Mouse (Mus musculus) G1E-ER4 (cell line): Measurements from ENCODE around the gene Ccna2. TPM values are rescaled to one million over a fixed set of nuclear protein-coding genes. Genes with fewer than 3 reads are reported as not detected.

Experiments used
- GATA1 ChIP-seq: IDR thresholded peaks from one replicate; pipeline ENCODE4 v1.8.0; 2012; ENCODE audit warnings: low read length, inconsistent platforms
- polyA plus RNA-seq: library from polyadenylated mRNA; stranded (reverse); fragments of >175 nt; gene quantifications from 2 replicates; pipeline ENCODE4 v1.2.3, GENCODE M21; 2012

Ccna2 gene
- polyA plus RNA-seq, 1 experiment = 337 TPM

- no peak for TF ChIP-seq GATA1
Observed at GRCm38 (mm10) chr3:36544961-36545360, 27.0 kb downstream of the Ccna2 start.

GRCm38 (mm10) chr3:36541399-36541798 lies 30.6 kb downstream of the Ccna2 start:
- TF ChIP-seq GATA1 = no peak

- no peak for TF ChIP-seq GATA1
Observed at GRCm38 (mm10) chr3:36540756-36541155, 31.2 kb downstream of the Ccna2 start.

- TF ChIP-seq GATA1 = no peak
Observed at GRCm38 (mm10) chr3:36537701-36538470, 34.1 kb downstream of the Ccna2 start.

GRCm38 (mm10) chr3:36536041-36536440 lies 35.9 kb downstream of the Ccna2 start:
- TF ChIP-seq GATA1 = no peak

- no peak for TF ChIP-seq GATA1
Observed at GRCm38 (mm10) chr3:36533201-36533672, 38.7 kb downstream of the Ccna2 start.

- no peak for TF ChIP-seq GATA1
Observed at GRCm38 (mm10) chr3:36532738-36533137, 39.2 kb downstream of the Ccna2 start.

GRCm38 (mm10) chr3:36531979-36532542 lies 39.9 kb downstream of the Ccna2 start:
- TF ChIP-seq GATA1 = no peak

GRCm38 (mm10) chr3:36531242-36531641 lies 40.7 kb downstream of the Ccna2 start:
- no peak for TF ChIP-seq GATA1

GRCm38 (mm10) chr3:36530781-36531180 lies 41.2 kb downstream of the Ccna2 start:
- no peak for TF ChIP-seq GATA1

- no peak for TF ChIP-seq GATA1
Observed at GRCm38 (mm10) chr3:36530345-36530744, 41.6 kb downstream of the Ccna2 start.

GRCm38 (mm10) chr3:36524466-36524865 lies 47.5 kb downstream of the Ccna2 start:
- no peak for TF ChIP-seq GATA1

- no peak for TF ChIP-seq GATA1
Observed at GRCm38 (mm10) chr3:36522137-36522536, 49.8 kb downstream of the Ccna2 start.

GRCm38 (mm10) chr3:36521073-36522060 lies 50.6 kb downstream of the Ccna2 start, which contains the start of gene Gm11549:
Gene Gm11549, minus strand, starts transcription at chr3:36521813.
- no peak for TF ChIP-seq GATA1

GRCm38 (mm10) chr3:36516196-36516595 lies 55.8 kb downstream of the Ccna2 start:
- TF ChIP-seq GATA1 = no peak

Other genes with a start within 250 kb of the Ccna2 start
- 74.5 and 104 TPM in 2 replicates for gene Anxa5, start 96.3 kb downstream of the Ccna2 start, polyA plus RNA-seq
- not detected in 2 replicates for gene 1810062G17Rik, start 96.2 kb downstream of the Ccna2 start, polyA plus RNA-seq
- not detected in 2 replicates for gene Gm11549, start 50.3 kb downstream of the Ccna2 start, polyA plus RNA-seq
- gene Exosc9, start 19.5 kb downstream of the Ccna2 start, polyA plus RNA-seq = 1.5 and 2.4 TPM in 2 replicates
- gene Bbs7, start 41.3 kb upstream of the Ccna2 start, polyA plus RNA-seq = 0.58 and 0.77 TPM in 2 replicates
- gene Trpc3, start 118.0 kb upstream of the Ccna2 start, polyA plus RNA-seq = not detected in 2 replicates